Mouse (Mus musculus) spleen, embryonic (tissue): ENCODE results near the gene Taf6l.

Source experiments
- CTCF ChIA-PET: fragments of 350-600 bp; sonication (Branson Sonifier 250); formaldehyde crosslinking; loops from one replicate; lab custom pipeline; 2022; lab: Charles Lee

Gene Taf6l

GRCm38 (mm10) chr19:8741243-8741869, 44.9 kb downstream of the Taf6l start, which contains the start of gene Stx5a:
Gene Stx5a, plus strand, starts transcription at chr19:8741413.
- CTCF ChIA-PET, result interaction anchor here (0.6 kb wide), 1 partner anchor 20 kb away, joined by 6 read pairs; no protein-coding TSS in a partner anchor

GRCm38 (mm10) chr19:8740603-8741002, 45.6 kb downstream of the Taf6l start, which contains the start of gene 1700092M07Rik:
Gene 1700092M07Rik, plus strand, starts transcription at chr19:8740718.
- CTCF ChIA-PET, result no interaction called here

- CTCF ChIA-PET, result no interaction called here
Measured at GRCm38 (mm10) chr19:8739646-8740045, 46.6 kb downstream of the Taf6l start.

GRCm38 (mm10) chr19:8738911-8739310, 47.3 kb downstream of the Taf6l start:
- CTCF ChIA-PET, result no interaction called here

GRCm38 (mm10) chr19:8736160-8736467, 50.1 kb downstream of the Taf6l start:
- CTCF ChIA-PET, result no interaction called here

- CTCF ChIA-PET, result no interaction called here
Measured at GRCm38 (mm10) chr19:8735389-8736159, 50.6 kb downstream of the Taf6l start, which contains the start of gene Wdr74. Gene Wdr74, plus strand, starts transcription at chr19:8735827.

GRCm38 (mm10) chr19:8734334-8734733, 51.9 kb downstream of the Taf6l start:
- CTCF ChIA-PET, result no interaction called here

GRCm38 (mm10) chr19:8728335-8729099, 57.7 kb downstream of the Taf6l start:
- CTCF ChIA-PET, result interaction anchor here (0.6 to 0.8 kb wide), 3 partner anchors 14 to 238 kb away, joined by 5 to 14 read pairs (median 5); no protein-coding TSS in a partner anchor

GRCm38 (mm10) chr19:8727495-8728114, 58.6 kb downstream of the Taf6l start:
- CTCF ChIA-PET, result interaction anchor here (0.7 to 0.8 kb wide), 2 partner anchors 13 to 243 kb away, joined by 3 to 14 read pairs; no protein-coding TSS in a partner anchor

- CTCF ChIA-PET, result interaction anchor here (0.7 kb wide), 1 partner anchor 244 kb away, joined by 3 read pairs; no protein-coding TSS in a partner anchor
Measured at GRCm38 (mm10) chr19:8726609-8727390, 59.4 kb downstream of the Taf6l start.

GRCm38 (mm10) chr19:8725081-8725613, 61.1 kb downstream of the Taf6l start:
- CTCF ChIA-PET, result interaction anchor here (0.5 to 1.4 kb wide), 3 partner anchors 12 to 252 kb away, joined by 3 read pairs; no protein-coding TSS in a partner anchor
